Mouse (Mus musculus) liver, embryonic 14.5 days (tissue): ENCODE results near the gene Olfr1411. TPM values are rescaled to one million over a fixed set of nuclear protein-coding genes. Genes with fewer than 3 reads are reported as not detected.

Experiments
- ATAC-seq: fragments of 200-750 bp; cut with Nextera tagmentation; 2 replicates; pipeline ENCODE4 v1.8.0; 2017; ENCODE audit warnings: moderate number of reproducible peaks, mild to moderate bottlenecking, moderate library complexity; ENCODE audit not compliant: insufficient read depth
- DNase-seq, 3 experiments: peaks; one replicate each; pipeline ENCODE4 v3.0.0-alpha.2; 2012 to 2013; ENCODE audit warnings: low read depth in 3 of 3, low spot score in 3 of 3
- H3K27ac ChIP-seq: fragments of 300-500 bp; sonication (generic); 2 replicates; pipeline ENCODE4 v1.5.1; 2014; ENCODE audit warnings: moderate library complexity, mild to moderate bottlenecking, control low read depth, inconsistent platforms
- H3K27me3 ChIP-seq: fragments of 300-500 bp; sonication (generic); 2 replicates; pipeline ENCODE4 v1.6.1; 2014; ENCODE audit warnings: mild to moderate bottlenecking, low read length, moderate library complexity; ENCODE audit not compliant: control insufficient read depth, insufficient read depth
- H3K36me3 ChIP-seq: fragments of 300-500 bp; sonication (generic); replicated peaks from 2 replicates; pipeline ENCODE4 v1.6.1; 2014; ENCODE audit warnings: low read depth; ENCODE audit not compliant: control insufficient read depth, insufficient read depth
- H3K4me1 ChIP-seq, 2 experiments: fragments of 200-500 bp in 1 of 2; fragments of 300-500 bp in 1 of 2; sonication (generic) in 1 of 2; replicated peaks; 2 replicates each; pipeline ENCODE4 v1.6.1; 2012 to 2014; ENCODE audit warnings: antibody characterized with exemption in 1 of 2, inconsistent platforms in 1 of 2, low read length in 1 of 2; ENCODE audit not compliant: control insufficient read depth in 2 of 2, insufficient read depth in 2 of 2
- H3K4me2 ChIP-seq: fragments of 300-500 bp; sonication (generic); 2 replicates; pipeline ENCODE4 v1.6.1; 2014; ENCODE audit warnings: low read depth, mild to moderate bottlenecking, control low read depth, moderate library complexity
- H3K4me3 ChIP-seq, 2 experiments: fragments of 200-500 bp in 1 of 2; fragments of 300-500 bp in 1 of 2; sonication (generic) in 1 of 2; 2 replicates each; pipeline ENCODE4 v1.5.1; 2012 to 2014; ENCODE audit warnings: low read depth in 2 of 2, low read length in 2 of 2, mild to moderate bottlenecking in 2 of 2, control low read depth in 1 of 2, inconsistent platforms in 1 of 2, moderate library complexity in 1 of 2; ENCODE audit not compliant: insufficient read depth in 1 of 2
- H3K9ac ChIP-seq: fragments of 300-500 bp; sonication (generic); replicated peaks from 2 replicates; pipeline ENCODE4 v1.6.1; 2014; ENCODE audit warnings: mild to moderate bottlenecking, control low read depth, moderate library complexity
- H3K9me3 ChIP-seq: fragments of 300-500 bp; sonication (generic); 2 replicates; pipeline ENCODE4 v1.6.1; 2016; ENCODE audit warnings: low read length, mixed read lengths; ENCODE audit not compliant: control insufficient read depth
- CTCF ChIP-seq: IDR thresholded peaks from 2 replicates; pipeline ENCODE4 v1.5.1; 2016; ENCODE audit warnings: antibody characterized with exemption, low read depth, control low read depth
- EP300 ChIP-seq: IDR thresholded peaks from 2 replicates; pipeline ENCODE4 v1.6.1; 2016; ENCODE audit warnings: antibody characterized with exemption, low read depth
- WGBS: fragments of 180-500 bp; shearing (Covaris S2); extraction: QIAGEN DNeasy Blood & Tissue Kit; methylation state at CpG from one replicate; pipeline ENCODE4 v1.1.7; 2014; ENCODE audit not compliant: insufficient replicate concordance; 5-methylcytosine and 5-hydroxymethylcytosine counted together
- polyA plus RNA-seq, 2 experiments: library from polyadenylated mRNA; depleted of rRNA in 1 of 2; stranded (reverse) in 1 of 2; unstranded in 1 of 2; fragments of >200 nt; fragmentation: Nextera tagmentation in 1 of 2; extraction: Ambion mirVana in 1 of 2; gene quantifications; 2 replicates each; pipeline versions ENCODE4 v1.2.1 to v1.2.3; 2012 to 2014

Gene Olfr1411
- polyA plus RNA-seq (2012; rRNA removed) = not detected in 2 replicates
- polyA plus RNA-seq (2014; fragmentation: Nextera tagmentation; extraction: Ambion mirVana) = not detected in 2 replicates

DNA sequence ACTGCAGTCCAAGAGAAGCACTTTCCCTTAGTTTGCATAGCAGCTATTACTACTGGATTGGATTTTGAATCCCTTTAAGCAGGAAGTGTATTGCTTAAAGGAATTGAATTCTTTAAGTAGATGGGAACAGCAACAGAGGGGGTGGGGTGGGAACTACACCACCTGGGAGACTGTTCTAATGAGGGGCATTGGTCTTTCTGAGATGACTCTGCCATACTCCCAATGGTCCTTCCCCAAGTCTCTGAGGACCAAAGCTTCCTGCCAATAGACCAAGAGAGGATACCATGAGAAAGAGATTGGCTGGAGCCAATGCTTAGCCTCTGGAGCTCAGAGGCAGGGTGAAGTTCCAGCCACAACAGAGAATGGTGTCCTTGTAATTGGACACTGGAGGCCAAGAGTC lies at the start of gene Olfr1411:
TSS of gene Olfr1411 (plus strand) at position 301 of the 400 bp plus-strand sequence.
- Histone ChIP-seq H3K4me1 (no peaks in the 10 kb centered on the region), H3K36me3 (no peaks in the 10 kb centered on the region), H3K27ac (no peak within 1 kb of the TSS), H3K4me3 (no peak within 1 kb of the TSS), H3K27me3 (no peaks in the 10 kb centered on the region), H3K4me2 (no peak within 1 kb of the TSS), H3K9ac (no peak within 1 kb of the TSS), H3K9me3 (no peaks in the 10 kb centered on the region)
- DNase-seq = no peak
- TF ChIP-seq CTCF = no peak
- no peak for TF ChIP-seq EP300
- ATAC-seq = no peak

DNA sequence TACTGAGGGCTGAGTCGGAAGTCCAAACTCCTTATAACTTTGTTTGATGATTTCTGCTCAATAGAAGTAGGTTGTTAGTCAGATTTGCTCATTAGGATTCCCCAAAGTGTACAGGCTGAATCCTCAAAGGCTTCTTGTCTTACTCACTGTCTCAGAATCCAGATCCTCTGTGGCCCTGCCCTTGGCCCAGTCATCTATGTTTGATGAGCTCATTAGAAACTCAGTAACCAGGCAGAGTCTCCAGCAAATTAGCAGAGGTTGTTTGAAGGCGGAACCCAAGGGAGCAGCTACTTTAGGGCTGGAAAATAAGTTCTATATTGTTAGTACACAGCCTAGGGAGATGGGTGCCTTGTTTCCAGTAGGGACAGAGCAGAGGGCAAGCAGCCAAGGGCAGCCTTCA lies 48.3 kb upstream of the Olfr1411 start:
- ATAC-seq = no peak
- H3K36me3 ChIP-seq = no peaks in the 10 kb centered on the region
- no peaks in the 10 kb centered on the region for H3K27me3 ChIP-seq
- H3K4me2 ChIP-seq = no peak overlapping the region
- no peak overlapping the region for H3K4me3 ChIP-seq
- H3K27ac ChIP-seq = no peak overlapping the region
- TF ChIP-seq CTCF = no peak
- no peak for TF ChIP-seq EP300
- no peaks in the 10 kb centered on the region for H3K9me3 ChIP-seq
- 40% methylated on average over 2 of the region's 2 CpGs for WGBS
- no peak for DNase-seq
- H3K9ac ChIP-seq = no peak overlapping the region
- no peaks in the 10 kb centered on the region for H3K4me1 ChIP-seq

DNA sequence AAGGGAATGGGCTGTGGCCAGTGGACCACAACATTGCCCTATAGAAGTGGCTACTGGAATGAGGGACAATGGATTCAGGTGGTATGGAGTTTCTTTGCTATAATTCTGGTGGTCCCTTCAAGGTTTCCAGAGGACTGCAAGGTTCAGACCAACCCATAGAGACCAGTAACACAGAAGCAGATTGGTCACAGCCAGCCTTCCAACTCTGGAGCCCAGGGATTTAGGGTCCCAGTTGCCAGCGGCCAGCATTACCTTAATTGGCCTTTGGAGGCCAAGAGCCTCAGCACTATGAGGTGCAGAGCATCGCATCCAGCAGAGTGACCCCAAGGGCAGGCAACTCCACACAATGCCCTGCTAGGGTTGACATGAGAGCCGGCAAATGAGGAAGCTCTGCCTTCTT lies 23.2 kb upstream of the Olfr1411 start, which contains the start of gene Olfr1413:
TSS of gene Olfr1413 (plus strand) at position 301 of the 400 bp plus-strand sequence.
- H3K27me3 ChIP-seq = no peaks in the 10 kb centered on the region
- H3K4me2 ChIP-seq = no peak within 1 kb of the TSS
- H3K36me3 ChIP-seq = no peaks in the 10 kb centered on the region
- no peaks in the 10 kb centered on the region for H3K9me3 ChIP-seq
- H3K4me1 ChIP-seq = no peaks in the 10 kb centered on the region
- H3K9ac ChIP-seq = no peak within 1 kb of the TSS
- H3K27ac ChIP-seq = no peak within 1 kb of the TSS
- DNase-seq (no peak), ATAC-seq (no peak)
- H3K4me3 ChIP-seq = no peak within 1 kb of the TSS
- WGBS = 59% methylated on average over 3 of the region's 3 CpGs
- TF ChIP-seq EP300 (no peak), CTCF (no peak)

DNA sequence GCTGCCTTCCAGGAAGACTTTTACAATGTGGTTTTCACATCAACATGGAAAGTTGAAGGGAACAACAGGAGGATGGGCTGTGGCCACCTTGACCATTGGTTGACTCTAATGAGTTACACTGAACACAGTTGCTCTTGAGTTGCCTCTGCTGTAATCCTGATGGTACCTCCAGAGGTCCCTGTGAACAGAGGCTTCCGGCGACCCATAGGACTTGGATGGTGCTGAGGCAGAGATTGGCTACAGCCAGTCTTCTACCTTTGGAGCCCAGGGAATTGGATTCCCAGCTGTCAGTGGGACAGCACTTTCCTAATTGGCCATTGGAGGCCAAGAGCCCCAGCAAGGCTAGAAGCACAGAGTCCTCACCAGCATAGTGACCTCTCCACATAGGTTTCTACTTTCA lies 8.7 kb upstream of the Olfr1411 start, which contains the start of gene Olfr1412:
TSS of gene Olfr1412 (plus strand) at position 301 of the 400 bp plus-strand sequence.
- no peaks in the 10 kb centered on the region for H3K4me1 ChIP-seq
- H3K4me2 ChIP-seq = no peak within 1 kb of the TSS
- no peak within 1 kb of the TSS for H3K9ac ChIP-seq
- DNase-seq (no peak), ATAC-seq (no peak)
- H3K4me3 ChIP-seq = no peak within 1 kb of the TSS
- no peaks in the 10 kb centered on the region for H3K36me3 ChIP-seq
- H3K27ac ChIP-seq = no peak within 1 kb of the TSS
- H3K27me3 ChIP-seq = no peaks in the 10 kb centered on the region
- TF ChIP-seq EP300 (no peak), CTCF (no peak)
- H3K9me3 ChIP-seq = no peaks in the 10 kb centered on the region
- WGBS = 68% methylated on average over 2 of the region's 2 CpGs

DNA sequence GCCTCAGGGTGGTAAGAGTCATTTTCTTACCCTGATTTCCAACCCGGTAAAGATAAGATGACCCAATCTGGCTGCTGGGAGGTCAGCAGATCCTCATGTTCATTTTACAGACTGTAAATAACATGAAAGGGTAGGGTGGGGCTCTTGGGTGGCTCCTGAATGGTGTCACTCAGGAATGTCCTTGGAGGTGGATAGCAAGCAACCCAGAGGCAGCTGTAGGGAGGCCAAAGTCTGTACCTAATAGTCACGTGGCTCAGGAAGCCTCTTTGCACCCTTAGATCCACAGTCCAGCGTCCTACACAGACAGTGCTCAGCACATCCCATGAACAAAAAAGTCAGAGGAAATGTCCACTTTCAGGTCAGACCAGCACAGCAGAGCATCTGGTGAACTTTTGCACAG lies 1.8 kb downstream of the Olfr1411 start:
- 58% methylated on average over 3 of the region's 3 CpGs for WGBS
- H3K4me1 ChIP-seq = no peaks in the 10 kb centered on the region
- no peak overlapping the region for H3K4me2 ChIP-seq
- ATAC-seq = no peak
- H3K27me3 ChIP-seq = no peaks in the 10 kb centered on the region
- no peak for DNase-seq
- no peak for TF ChIP-seq EP300
- no peak overlapping the region for H3K9ac ChIP-seq
- no peaks in the 10 kb centered on the region for H3K9me3 ChIP-seq
- H3K36me3 ChIP-seq = no peaks in the 10 kb centered on the region
- no peak overlapping the region for H3K4me3 ChIP-seq
- no peak overlapping the region for H3K27ac ChIP-seq
